Mouse (Mus musculus) cortical plate, adult 2 months (tissue): ENCODE data around the gene Nmnat2.

Source experiments
- CTCF ChIP-seq: fragments of 200-500 bp; IDR thresholded peaks from 2 replicates; pipeline ENCODE4 v1.5.1; 2011; ENCODE audit warnings: mild to moderate bottlenecking, control low read depth, low read length; ENCODE audit not compliant: insufficient read depth; ENCODE audit errors: extremely low read depth
- POLR2A ChIP-seq: fragments of 200-500 bp; IDR thresholded peaks from 2 replicates; pipeline ENCODE4 v1.6.1; 2011; ENCODE audit warnings: mild to moderate bottlenecking, low read length, control low read depth; ENCODE audit not compliant: insufficient read depth; ENCODE audit errors: extremely low read depth

DNA sequence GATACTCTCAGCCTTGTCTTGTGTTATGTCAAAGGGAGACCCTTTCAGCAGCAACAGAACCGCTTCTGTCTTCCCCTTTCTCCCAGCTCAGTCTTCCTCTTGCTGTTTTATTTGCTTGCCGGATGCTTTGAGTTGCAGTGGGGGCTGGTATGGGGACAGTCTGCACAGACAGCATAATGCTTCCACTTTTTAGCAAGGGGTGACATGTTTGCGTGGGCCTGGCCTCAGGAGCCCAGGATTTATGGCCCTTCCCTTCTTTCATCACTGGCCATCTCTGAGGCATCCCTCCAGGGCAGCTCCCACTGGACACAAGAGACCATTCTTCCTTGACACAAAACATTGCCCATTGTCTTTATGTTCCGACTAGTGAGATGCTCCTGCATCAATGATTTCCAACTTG lies 18.2 kb downstream of the Nmnat2 start:
- no peak for TF ChIP-seq CTCF
- TF ChIP-seq POLR2A, result no peak
